Mouse (Mus musculus): ENCODE measurements around the gene Zfp385c. TPM values are rescaled to one million over a fixed set of nuclear protein-coding genes. Genes with fewer than 3 reads are reported as not detected.
A peak's percentile ranks its signal among the peaks of the same experiment; 100 is the strongest.

The Zfp385c gene
- polyA plus RNA-seq, 1 experiment from 2014 or later: not detected

DNA sequence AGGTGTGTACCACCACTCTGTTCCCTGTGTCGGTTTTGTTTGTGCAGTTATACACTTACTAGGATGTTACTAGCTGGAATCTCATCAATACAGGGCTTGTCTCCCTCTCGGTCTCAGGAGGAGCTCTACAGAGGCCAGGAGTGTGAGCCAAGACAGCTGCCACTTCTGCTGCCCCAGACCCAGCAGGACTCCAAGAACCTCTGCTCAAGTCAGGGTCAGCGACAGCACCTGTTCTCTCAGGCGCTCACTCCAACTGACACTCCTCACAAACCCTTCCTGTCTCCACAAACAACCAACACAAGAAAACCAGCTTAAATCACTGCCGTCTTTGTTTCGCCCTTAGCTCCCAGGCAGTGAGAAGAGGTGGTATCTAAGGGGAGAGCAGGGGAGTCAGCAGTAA, 36.3 kb upstream of the Zfp385c start:
- Histone ChIP-seq H3K4me2 (no peak overlapping the region), H3K4me3 (replicated peaks) (no peak overlapping the region), H3K4me1 (replicated peaks) (peaks cover 73% of the 10 kb centered on the region), H3K27ac (replicated peaks) (no peak overlapping the region), H3K9me3 (replicated peaks) (no peaks in the 10 kb centered on the region), H3K36me3 (replicated peaks) (peaks cover 64% of the 10 kb centered on the region), H3K27me3 (no peaks in the 10 kb centered on the region), H3K9ac (no peak overlapping the region)
- ATAC-seq (ENCODE audit: insufficient read depth): no peak
- WGBS (ENCODE audit: insufficient replicate concordance): 79% methylated on average over 6 of the region's 6 CpGs

DNA sequence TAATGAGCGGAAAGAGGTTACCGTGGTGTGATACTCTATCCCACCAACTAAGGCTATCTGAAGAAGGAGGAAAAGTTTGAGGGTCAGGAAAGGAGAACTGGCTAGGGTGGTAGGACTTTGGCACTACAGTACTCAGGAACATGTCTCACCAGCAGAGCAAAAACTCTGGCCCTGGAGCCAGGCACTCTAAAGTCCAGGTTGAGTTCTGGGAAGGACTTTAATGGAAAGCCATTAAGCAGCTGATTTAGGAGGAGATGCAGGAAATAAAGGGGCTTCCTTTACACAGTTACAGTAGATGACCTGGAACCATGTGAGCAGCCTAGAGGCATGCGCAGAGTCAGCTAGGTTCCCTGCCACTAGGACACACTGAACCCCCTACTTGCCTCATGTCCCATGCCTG, 34.9 kb upstream of the Zfp385c start:
- H3K27me3 ChIP-seq: no peaks in the 10 kb centered on the region
- 86% methylated on average over 3 of the region's 3 CpGs for WGBS (ENCODE audit: insufficient replicate concordance)
- H3K9me3 ChIP-seq (replicated peaks): no peaks in the 10 kb centered on the region
- H3K4me1 ChIP-seq (replicated peaks): peaks cover 73% of the 10 kb centered on the region
- H3K36me3 ChIP-seq (replicated peaks): peaks cover 51% of the 10 kb centered on the region
- no peak overlapping the region for H3K4me3 ChIP-seq (replicated peaks)
- no peak overlapping the region for H3K9ac ChIP-seq
- H3K27ac ChIP-seq (replicated peaks): no peak overlapping the region
- ATAC-seq (ENCODE audit: insufficient read depth): no peak
- H3K4me2 ChIP-seq: no peak overlapping the region

DNA sequence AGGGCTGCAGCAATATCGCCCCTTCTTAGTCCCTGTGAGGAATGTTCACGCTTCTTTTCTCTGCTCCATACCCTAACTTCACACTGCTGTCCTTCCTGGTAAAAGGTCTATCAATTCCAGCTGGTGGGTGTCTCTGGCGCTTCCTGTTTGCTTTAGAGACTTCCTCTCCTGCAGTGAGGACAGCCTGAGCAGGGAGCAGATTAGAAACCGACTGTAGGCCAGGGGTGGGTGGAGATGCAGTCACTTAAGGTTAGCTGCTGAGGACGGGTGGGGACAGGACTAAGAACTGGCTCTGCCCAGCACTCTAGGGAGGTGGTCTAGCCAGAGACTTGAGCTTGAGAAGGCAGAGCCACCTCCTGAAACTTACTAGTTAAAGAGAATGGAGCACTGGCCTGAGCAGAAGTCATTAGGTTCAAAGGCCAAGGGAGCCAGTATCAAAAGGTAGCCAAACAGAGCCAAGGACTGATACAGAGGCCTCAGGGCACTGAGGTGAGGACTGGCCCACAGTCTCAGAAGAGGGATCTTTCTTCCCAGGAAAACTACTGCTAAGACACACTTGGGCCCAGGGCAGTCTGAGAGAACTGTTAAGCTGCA, 32.8 kb upstream of the Zfp385c start:
- peak overlapping the region; percentile 53 for H3K27ac ChIP-seq (replicated peaks)
- no peaks in the 10 kb centered on the region for H3K27me3 ChIP-seq
- peaks cover 43% of the 10 kb centered on the region for H3K36me3 ChIP-seq (replicated peaks)
- H3K9me3 ChIP-seq (replicated peaks): no peaks in the 10 kb centered on the region
- WGBS (ENCODE audit: insufficient replicate concordance): 13% methylated on average over 5 of the region's 5 CpGs
- ATAC-seq (ENCODE audit: insufficient read depth): peak; percentile 39; the same call in 1 of the 2 replicates
- peaks cover 73% of the 10 kb centered on the region for H3K4me1 ChIP-seq (replicated peaks)
- no peak overlapping the region for H3K4me3 ChIP-seq (replicated peaks)
- H3K4me2 ChIP-seq: peak overlapping the region; percentile 25; the same call in 1 of the 2 replicates
- H3K9ac ChIP-seq: 0 out of 2 replicates have a peak overlapping the region, but pooled peaks have one; percentile 19

- Histone ChIP-seq H3K36me3 (replicated peaks) (peaks cover 45% of the 10 kb centered on the region), H3K27ac (replicated peaks) (peak overlapping the region; percentile 75), H3K9ac (peak overlapping the region; percentile 45; the same call in 1 of the 2 replicates), H3K4me1 (replicated peaks) (peaks cover 62% of the 10 kb centered on the region), H3K4me2 (peak overlapping the region; percentile 40), H3K9me3 (replicated peaks) (no peaks in the 10 kb centered on the region), H3K27me3 (no peaks in the 10 kb centered on the region), H3K4me3 (replicated peaks) (no peak overlapping the region)
- WGBS (ENCODE audit: insufficient replicate concordance): 23% methylated on average over 2 of the region's 2 CpGs
- no peak for ATAC-seq (ENCODE audit: insufficient read depth)
Measured at GRCm38 (mm10) chr11:100722493-100723028, 30.3 kb upstream of the Zfp385c start.

DNA sequence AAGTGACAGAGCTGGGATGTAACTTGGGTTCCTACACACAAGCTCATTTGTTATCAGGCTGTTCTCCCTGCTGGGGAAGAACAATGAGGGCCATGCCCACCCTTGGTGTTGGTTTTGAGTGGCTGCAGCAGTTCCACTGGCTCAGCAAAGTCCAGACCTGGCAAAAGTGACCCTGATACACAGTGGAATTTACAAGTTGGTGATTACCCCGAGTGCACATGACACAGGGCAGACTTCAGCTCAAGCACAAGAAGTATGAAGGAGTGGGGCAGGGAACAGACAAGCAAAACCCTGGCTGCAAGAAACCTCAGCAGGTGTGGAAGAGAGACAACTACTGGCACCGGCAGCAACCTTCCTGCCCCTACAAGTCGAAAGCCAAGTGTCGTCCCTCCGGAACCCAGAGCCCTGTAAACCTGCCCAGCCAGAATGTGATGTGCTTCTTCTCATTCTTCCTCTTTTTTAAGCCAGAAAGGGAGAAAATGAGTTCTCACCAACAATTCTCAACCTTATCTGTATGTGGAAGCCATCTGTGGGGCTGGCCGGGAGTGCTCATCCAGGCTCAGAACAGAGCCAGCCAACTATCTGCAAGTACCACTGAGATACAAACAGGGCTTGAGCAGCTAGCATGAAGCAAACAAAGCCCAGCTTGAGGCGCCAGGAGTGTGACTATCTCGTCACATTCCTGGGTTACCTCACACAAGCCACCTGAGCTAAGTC, 29.7 kb upstream of the Zfp385c start:
- peak overlapping the region; percentile 45; the same call in 1 of the 2 replicates for H3K9ac ChIP-seq
- no peaks in the 10 kb centered on the region for H3K27me3 ChIP-seq
- H3K27ac ChIP-seq (replicated peaks): peak overlapping the region; percentile 75
- WGBS (ENCODE audit: insufficient replicate concordance): 17% methylated on average over 8 of the region's 8 CpGs
- H3K9me3 ChIP-seq (replicated peaks): no peaks in the 10 kb centered on the region
- no peak for ATAC-seq (ENCODE audit: insufficient read depth)
- peaks cover 47% of the 10 kb centered on the region for H3K36me3 ChIP-seq (replicated peaks)
- no peak overlapping the region for H3K4me3 ChIP-seq (replicated peaks)
- H3K4me2 ChIP-seq: peak overlapping the region; percentile 40
- H3K4me1 ChIP-seq (replicated peaks): peaks cover 56% of the 10 kb centered on the region

DNA sequence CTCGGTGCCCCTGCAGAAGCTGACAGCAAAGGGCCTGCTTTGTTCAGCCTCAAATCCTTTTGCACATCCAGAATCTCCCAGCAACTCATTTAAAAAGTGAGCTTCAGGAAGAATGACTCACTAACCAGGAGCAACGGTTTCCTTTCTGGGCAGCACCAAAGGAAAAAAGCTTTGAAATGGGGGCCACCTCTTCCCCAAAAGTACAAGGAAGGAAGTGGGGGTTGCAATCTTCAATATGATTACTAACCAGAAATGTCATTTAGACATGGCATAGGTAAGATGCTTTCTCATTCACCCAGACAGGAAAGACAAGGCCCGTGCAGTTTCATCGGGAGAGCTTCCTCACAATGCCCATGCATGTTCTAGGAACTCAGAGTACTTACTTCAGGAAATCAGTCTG, 29.0 kb upstream of the Zfp385c start:
- H3K4me1 ChIP-seq (replicated peaks): peaks cover 56% of the 10 kb centered on the region
- H3K27ac ChIP-seq (replicated peaks): peak overlapping the region; percentile 75
- H3K9me3 ChIP-seq (replicated peaks): no peaks in the 10 kb centered on the region
- H3K36me3 ChIP-seq (replicated peaks): peaks cover 53% of the 10 kb centered on the region
- WGBS (ENCODE audit: insufficient replicate concordance): 22% methylated on average over 4 of the region's 4 CpGs
- no peak overlapping the region for H3K9ac ChIP-seq
- no peak overlapping the region for H3K4me3 ChIP-seq (replicated peaks)
- H3K4me2 ChIP-seq: peak overlapping the region; percentile 40; the same call in 1 of the 2 replicates
- ATAC-seq (ENCODE audit: insufficient read depth): no peak
- H3K27me3 ChIP-seq: no peaks in the 10 kb centered on the region

GRCm38 (mm10) chr11:100720345-100720744, 28.1 kb upstream of the Zfp385c start:
- Histone ChIP-seq H3K27me3 (no peaks in the 10 kb centered on the region), H3K4me1 (replicated peaks) (peaks cover 54% of the 10 kb centered on the region), H3K4me2 (no peak overlapping the region), H3K9me3 (replicated peaks) (no peaks in the 10 kb centered on the region), H3K9ac (no peak overlapping the region), H3K27ac (replicated peaks) (peak overlapping the region; percentile 45; the same call in 1 of the 2 replicates), H3K4me3 (replicated peaks) (no peak overlapping the region), H3K36me3 (replicated peaks) (peaks cover 59% of the 10 kb centered on the region)
- ATAC-seq (ENCODE audit: insufficient read depth): no peak
- WGBS (ENCODE audit: insufficient replicate concordance): 37% methylated on average over 5 of the region's 5 CpGs

GRCm38 (mm10) chr11:100719893-100720292, 27.6 kb upstream of the Zfp385c start:
- ATAC-seq (ENCODE audit: insufficient read depth): no peak
- 83% methylated on average over 11 of the region's 11 CpGs for WGBS (ENCODE audit: insufficient replicate concordance)

GRCm38 (mm10) chr11:100719312-100719711, 27.1 kb upstream of the Zfp385c start:
- Histone ChIP-seq H3K4me1 (replicated peaks) (peaks cover 52% of the 10 kb centered on the region), H3K4me2 (no peak overlapping the region), H3K9ac (no peak overlapping the region), H3K27me3 (no peaks in the 10 kb centered on the region), H3K36me3 (replicated peaks) (peaks cover 61% of the 10 kb centered on the region), H3K27ac (replicated peaks) (0 out of 2 replicates have a peak overlapping the region, but pooled peaks have one; percentile 45), H3K9me3 (replicated peaks) (no peaks in the 10 kb centered on the region), H3K4me3 (replicated peaks) (no peak overlapping the region)
- 81% methylated on average over 3 of the region's 3 CpGs for WGBS (ENCODE audit: insufficient replicate concordance)
- ATAC-seq (ENCODE audit: insufficient read depth): peak; percentile 25; the same call in 1 of the 2 replicates

More at GRCm38 (mm10) chr11:100719893-100720292, 27.6 kb upstream of the Zfp385c start:
- Histone ChIP-seq H3K36me3 (replicated peaks) (peaks cover 59% of the 10 kb centered on the region), H3K4me3 (replicated peaks) (no peak overlapping the region), H3K27me3 (no peaks in the 10 kb centered on the region), H3K4me1 (replicated peaks) (peaks cover 52% of the 10 kb centered on the region), H3K4me2 (no peak overlapping the region), H3K9me3 (replicated peaks) (no peaks in the 10 kb centered on the region), H3K9ac (no peak overlapping the region), H3K27ac (replicated peaks) (peak overlapping the region; percentile 45; the same call in 1 of the 2 replicates)

DNA sequence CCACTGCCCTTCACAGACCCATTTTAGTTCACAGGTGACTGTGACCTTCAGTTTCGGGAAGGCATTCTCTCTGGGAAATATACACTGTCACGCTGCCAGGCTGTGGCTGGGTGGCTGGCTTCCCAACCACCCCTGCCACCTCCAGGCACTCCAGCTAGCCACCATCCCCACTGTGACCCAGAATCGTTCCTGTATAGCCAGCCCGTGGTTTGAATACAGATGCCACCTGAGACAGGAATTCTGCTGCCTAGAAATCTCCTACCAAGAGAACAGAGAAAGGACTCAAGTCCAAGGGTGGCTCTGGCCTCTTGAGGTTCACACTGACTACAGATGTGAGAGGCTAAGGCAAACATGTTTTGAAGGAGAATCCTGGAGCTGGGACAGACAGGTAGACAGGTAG, 26.6 kb upstream of the Zfp385c start:
- Histone ChIP-seq H3K36me3 (replicated peaks) (peaks cover 61% of the 10 kb centered on the region), H3K27me3 (no peaks in the 10 kb centered on the region), H3K9ac (no peak overlapping the region), H3K27ac (replicated peaks) (0 out of 2 replicates have a peak overlapping the region, but pooled peaks have one; percentile 0), H3K9me3 (replicated peaks) (no peaks in the 10 kb centered on the region), H3K4me1 (replicated peaks) (peaks cover 54% of the 10 kb centered on the region), H3K4me3 (replicated peaks) (no peak overlapping the region), H3K4me2 (no peak overlapping the region)
- WGBS (ENCODE audit: insufficient replicate concordance): 90% methylated on average over 4 of the region's 4 CpGs
- ATAC-seq (ENCODE audit: insufficient read depth): no peak

DNA sequence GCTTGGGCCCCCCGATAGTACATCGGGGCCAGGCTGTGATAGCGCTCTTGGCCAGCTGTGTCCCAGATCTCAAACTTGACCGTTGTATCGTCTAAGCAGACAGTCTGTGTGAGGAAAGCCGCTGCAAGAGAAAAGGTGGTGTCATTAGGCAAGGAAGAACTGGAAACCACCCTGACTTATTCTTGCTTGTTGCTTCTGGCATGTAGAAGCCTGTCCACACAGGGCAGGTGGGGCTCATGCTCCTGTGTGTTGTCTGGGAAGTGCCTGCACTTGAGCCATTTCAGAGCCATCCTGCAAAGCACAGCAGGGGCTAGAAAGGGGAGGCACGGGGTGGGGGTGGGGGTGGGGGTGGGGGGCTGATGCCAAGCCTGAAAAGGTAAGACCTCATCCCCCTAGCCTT, 26.2 kb upstream of the Zfp385c start:
- Histone ChIP-seq H3K27ac (replicated peaks) (no peak overlapping the region), H3K36me3 (replicated peaks) (peaks cover 61% of the 10 kb centered on the region), H3K9me3 (replicated peaks) (no peaks in the 10 kb centered on the region), H3K27me3 (no peaks in the 10 kb centered on the region), H3K4me2 (no peak overlapping the region), H3K4me3 (replicated peaks) (no peak overlapping the region), H3K9ac (no peak overlapping the region), H3K4me1 (replicated peaks) (peaks cover 55% of the 10 kb centered on the region)
- no peak for ATAC-seq (ENCODE audit: insufficient read depth)
- WGBS (ENCODE audit: insufficient replicate concordance): 90% methylated on average over 7 of the region's 7 CpGs
